Mouse (Mus musculus) cortical plate, adult 2 months (tissue): Measurements from ENCODE around the gene Lcmt1.

Source experiments
- CTCF ChIP-seq: fragments of 200-500 bp; IDR thresholded peaks from 2 replicates; pipeline ENCODE4 v1.5.1; 2011; ENCODE audit warnings: mild to moderate bottlenecking, control low read depth, low read length; ENCODE audit not compliant: insufficient read depth; ENCODE audit errors: extremely low read depth
- POLR2A ChIP-seq: fragments of 200-500 bp; IDR thresholded peaks from 2 replicates; pipeline ENCODE4 v1.6.1; 2011; ENCODE audit warnings: mild to moderate bottlenecking, low read length, control low read depth; ENCODE audit not compliant: insufficient read depth; ENCODE audit errors: extremely low read depth

GRCm38 (mm10) chr7:123401121-123401520, 31.5 kb downstream of the Lcmt1 start:
- TF ChIP-seq CTCF (no peak), POLR2A (no peak)
